Mouse (Mus musculus): ENCODE measurements around the gene Tmem230. TPM values are rescaled to one million over a fixed set of nuclear protein-coding genes. Genes with fewer than 3 reads are reported as not detected.

Tmem230 gene
- total and polyA plus RNA-seq, 3 experiments: 27.7 to 38.2 (median 34.7) TPM

GRCm38 (mm10) chr2:132264266-132264710 lies 16.7 kb upstream of the Tmem230 start (continued):
- no peak for TF ChIP-seq HCFC1 (IDR thresholded peaks at IDR 0.05; ENCODE audit: low read depth, low read length)

DNA sequence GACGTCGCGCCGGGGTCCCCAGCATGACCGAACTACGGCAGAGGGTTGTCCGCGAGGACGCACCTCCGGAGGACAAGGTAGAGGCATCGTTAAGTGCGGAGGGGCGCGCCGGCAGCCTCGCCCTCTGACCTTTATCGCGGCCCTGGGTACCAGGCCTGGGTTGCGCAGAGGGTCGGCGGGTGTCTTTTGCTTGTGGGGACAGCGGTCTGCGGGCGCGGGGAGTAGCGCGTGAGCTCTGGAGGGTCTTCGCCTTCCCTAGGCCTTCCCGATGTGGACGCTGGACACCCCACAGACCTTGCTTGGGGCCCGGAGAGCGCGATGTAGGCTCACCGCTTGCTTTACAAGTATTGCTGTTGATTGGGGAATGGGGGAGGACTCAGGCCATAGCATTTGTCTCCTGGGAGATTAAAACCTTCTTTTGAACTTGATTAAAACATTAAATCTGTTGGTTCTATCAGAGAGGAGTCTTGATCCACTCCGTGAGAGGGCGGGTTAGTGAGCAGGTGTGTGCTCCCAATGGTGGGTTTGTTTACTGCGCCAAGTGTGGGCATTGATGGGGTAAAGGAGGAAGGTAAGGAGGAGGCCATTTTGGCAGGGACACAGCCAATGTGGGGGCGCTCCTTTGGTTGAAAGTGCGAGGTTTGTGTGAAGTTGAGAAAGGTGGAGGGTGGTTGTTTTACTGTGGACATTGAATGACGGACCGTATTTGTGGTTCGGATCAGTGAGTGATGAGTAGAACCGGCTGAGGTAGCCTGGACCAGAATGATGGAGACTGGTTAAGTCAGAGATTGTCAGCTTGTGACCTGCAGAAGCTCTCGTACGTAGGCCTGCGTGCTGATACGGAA lies 16.0 kb upstream of the Tmem230 start:
- H3K9ac ChIP-seq (ENCODE audit: insufficient read depth, low read depth): peak overlapping the region; percentile 64
- no peak for DNase-seq (ENCODE audit: extremely low read depth)
- peaks cover 3 to 25% of the 10 kb centered on the region in 2 experiments; a peak in 3 of 4 replicates for H3K4me1 ChIP-seq (ENCODE audit: control insufficient read depth in 1 of 2, insufficient read depth in 2 of 2)
- in situ Hi-C loops (cut with MboI; ENCODE audit: low pct_ligation_motif_present, low pct_unique_long_range_greater_than_20kb, low sequenced_read_pairs): loop anchor here (5.0 kb wide), 1 partner anchor 39 kb away; no protein-coding TSS in a partner anchor
- H3K4me3 ChIP-seq (replicated peaks in 1 of 3; ENCODE audit: low read depth in 2 of 3, low read length in 2 of 3, poor library complexity in 1 of 3): peak overlapping the region; percentile 90 to 99 (median 93)
- TF ChIP-seq NELFE (IDR thresholded peaks at IDR 0.05; ENCODE audit: low read depth, low read length) (no peak; the same call in 1 of the 2 replicates), SMC3 (IDR thresholded peaks at IDR 0.05; ENCODE audit: low read depth, low read length) (no peak), MYC (IDR thresholded peaks at IDR 0.05; ENCODE audit: low read depth, low read length) (no peak; the same call in 1 of the 2 replicates), ZC3H11A (IDR thresholded peaks at IDR 0.05; ENCODE audit: low read depth, low read length) (no peak), MAX (IDR thresholded peaks at IDR 0.05; ENCODE audit: low read length) (peak; percentile 45; the same call in 1 of the 2 replicates), POLR2A (IDR thresholded peaks at IDR 0.05; ENCODE audit: low read depth, low read length) (peak; percentile 17; the same call in 1 of the 2 replicates), GABPA (IDR thresholded peaks at IDR 0.05; ENCODE audit: insufficient replicate concordance, low read depth, low read length) (no peak), POLR2AphosphoS2 (IDR thresholded peaks at IDR 0.05; ENCODE audit: low read depth, low read length) (no peak), MAZ (IDR thresholded peaks at IDR 0.05; ENCODE audit: low read depth, low read length) (peak; percentile 64; the same call in 1 of the 2 replicates), MAFK (IDR thresholded peaks at IDR 0.05; ENCODE audit: insufficient replicate concordance, low read length) (no peak), UBTF (IDR thresholded peaks at IDR 0.05; ENCODE audit: low read depth, low read length) (no peak), CTCF (conservative IDR thresholded peaks at IDR 0.05 in 1 of 2, IDR thresholded peaks at IDR 0.05 in 1 of 2; ENCODE audit: low read depth in 2 of 2, low read length in 2 of 2) (no peak), MXI1 (IDR thresholded peaks at IDR 0.05; ENCODE audit: low read depth, low read length) (0 out of 2 replicates have a peak, but pooled peaks have one; percentile 19)
- dilution Hi-C loops (cut with MboI; ENCODE audit: extremely low pct_ligation_motif_present, extremely low pct_unique_long_range_greater_than_20kb, low sequenced_read_pairs): no loop called here
- H3K79me2 ChIP-seq (replicated peaks; ENCODE audit: control insufficient read depth, extremely low read depth, insufficient read depth, poor library complexity, severe bottlenecking): peaks cover 33% of the 10 kb centered on the region
- no peaks in the 10 kb centered on the region for H3K27me3 ChIP-seq (replicated peaks)
- no peaks in the 10 kb centered on the region for H3K36me3 ChIP-seq (replicated peaks in 1 of 2; ENCODE audit: control insufficient read depth in 1 of 2, insufficient read depth in 1 of 2, low read length in 1 of 2)
- no peaks in the 10 kb centered on the region for H3K9me3 ChIP-seq (replicated peaks; ENCODE audit: low read length)
- H3K27ac ChIP-seq (ENCODE audit: insufficient read depth, low read depth): peak overlapping the region; percentile 67
- H3K4me2 ChIP-seq (ENCODE audit: insufficient read depth, low read depth, poor library complexity, severe bottlenecking): peak overlapping the region; percentile 96

DNA sequence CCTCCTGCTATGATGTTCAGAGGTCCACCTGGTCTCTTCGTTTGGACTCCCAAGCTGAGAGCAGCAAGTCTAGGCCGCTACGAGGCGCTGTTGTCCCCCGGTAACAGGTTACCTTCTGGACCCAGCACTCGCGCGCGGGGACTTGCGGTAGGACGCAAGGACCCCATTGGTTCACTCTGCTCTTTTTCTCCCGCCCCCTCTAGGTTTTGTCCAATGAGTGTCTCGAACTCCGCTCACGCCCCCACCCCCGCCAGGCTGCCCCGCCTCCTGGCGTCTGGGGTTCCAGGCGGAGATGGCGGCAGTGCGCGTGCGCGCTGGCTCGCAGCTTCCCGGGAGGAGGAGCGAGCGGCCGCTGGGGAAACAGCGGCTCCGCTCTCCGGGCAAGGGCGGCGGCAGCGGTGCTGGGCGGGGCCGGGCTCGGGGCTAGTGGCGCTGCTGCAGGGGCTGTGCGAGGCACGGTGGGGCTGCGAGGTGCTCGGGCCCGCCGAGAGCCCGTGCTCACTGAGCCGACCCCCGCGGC lies 15.3 kb upstream of the Tmem230 start, which contains the start of gene Cds2:
Gene Cds2, plus strand, starts transcription at position 270 of the 520 bp plus-strand sequence.
- peak; percentile 99 for DNase-seq (ENCODE audit: extremely low read depth)
- H3K27ac ChIP-seq (ENCODE audit: insufficient read depth, low read depth): peak within 1 kb of the TSS; percentile 67
- H3K9me3 ChIP-seq (replicated peaks; ENCODE audit: low read length): no peaks in the 10 kb centered on the region
- H3K4me1 ChIP-seq (ENCODE audit: control insufficient read depth in 1 of 2, insufficient read depth in 2 of 2): peaks cover 3 to 22% of the 10 kb centered on the region in 2 experiments; a peak in 3 of 4 replicates
- no peaks in the 10 kb centered on the region for H3K27me3 ChIP-seq (replicated peaks)
- dilution Hi-C loops (cut with MboI; ENCODE audit: extremely low pct_ligation_motif_present, extremely low pct_unique_long_range_greater_than_20kb, low sequenced_read_pairs): no loop called here
- peak within 1 kb of the TSS; percentile 90 to 99 (median 93) for H3K4me3 ChIP-seq (replicated peaks in 1 of 3; ENCODE audit: low read depth in 2 of 3, low read length in 2 of 3, poor library complexity in 1 of 3)
- in situ Hi-C loops (cut with MboI; ENCODE audit: low pct_ligation_motif_present, low pct_unique_long_range_greater_than_20kb, low sequenced_read_pairs): loop anchor here (5.0 kb wide), 1 partner anchor 39 kb away; no protein-coding TSS in a partner anchor
- peak within 1 kb of the TSS; percentile 64 for H3K9ac ChIP-seq (ENCODE audit: insufficient read depth, low read depth)
- no peaks in the 10 kb centered on the region for H3K36me3 ChIP-seq (replicated peaks in 1 of 2; ENCODE audit: control insufficient read depth in 1 of 2, insufficient read depth in 1 of 2, low read length in 1 of 2)
- peaks cover 32% of the 10 kb centered on the region for H3K79me2 ChIP-seq (replicated peaks; ENCODE audit: control insufficient read depth, extremely low read depth, insufficient read depth, poor library complexity, severe bottlenecking)
- H3K4me2 ChIP-seq (ENCODE audit: insufficient read depth, low read depth, poor library complexity, severe bottlenecking): peak within 1 kb of the TSS; percentile 96
- TF ChIP-seq MEF2A (IDR thresholded peaks at IDR 0.05; ENCODE audit: borderline replicate concordance, low read depth, low read length) (0 out of 2 replicates have a peak, but pooled peaks have one; percentile 30), MXI1 (IDR thresholded peaks at IDR 0.05; ENCODE audit: low read depth, low read length) (peak; percentile 63; the same call in 1 of the 2 replicates), POLR2A (IDR thresholded peaks at IDR 0.05; ENCODE audit: low read depth, low read length) (peak; percentile 66; the same call in 1 of the 2 replicates), EP300 (IDR thresholded peaks at IDR 0.05; ENCODE audit: low read length) (no peak), ELF1 (IDR thresholded peaks at IDR 0.05; ENCODE audit: low read depth, low read length) (peak; percentile 52; the same call in 1 of the 2 replicates), MYC (IDR thresholded peaks at IDR 0.05; ENCODE audit: low read depth, low read length) (peak; percentile 42; the same call in 1 of the 2 replicates), CHD1 (IDR thresholded peaks at IDR 0.05; ENCODE audit: low read depth, low read length) (no peak), ETS1 (conservative IDR thresholded peaks at IDR 0.05; ENCODE audit: low read depth, low read length) (no peak), JUND (conservative IDR thresholded peaks at IDR 0.05; ENCODE audit: low read depth, low read length) (no peak), USF2 (conservative IDR thresholded peaks at IDR 0.05; ENCODE audit: low read depth, low read length) (no peak), TCF12 (IDR thresholded peaks at IDR 0.05; ENCODE audit: low read depth, low read length) (no peak), KAT2A (IDR thresholded peaks at IDR 0.05; ENCODE audit: insufficient replicate concordance, low read length) (no peak), ZKSCAN1 (IDR thresholded peaks at IDR 0.05; ENCODE audit: borderline replicate concordance, low read depth, low read length) (no peak), ZNF384 (IDR thresholded peaks at IDR 0.05; ENCODE audit: low read depth, low read length) (no peak), IRF4 (IDR thresholded peaks at IDR 0.05; ENCODE audit: low read depth, low read length) (peak; percentile 39), NRF1 (IDR thresholded peaks at IDR 0.05; ENCODE audit: low read depth, low read length) (peak; percentile 97), ZC3H11A (IDR thresholded peaks at IDR 0.05; ENCODE audit: low read depth, low read length) (no peak)

All from CH12.LX (cell line).